Mouse (Mus musculus) left cerebral cortex, postnatal 36 days (tissue): ENCODE measurements around the gene Cmpk1. TPM values are rescaled to one million over a fixed set of nuclear protein-coding genes. Genes with fewer than 3 reads are reported as not detected.
A peak's percentile ranks its signal among the peaks of the same experiment; 100 is the strongest.

ENCODE experiments used
- DNase-seq, 2 experiments: peaks; one replicate each; pipeline ENCODE4 v3.0.0; 2021 to 2022; ENCODE audit warnings: low spot score in 2 of 2, mixed read lengths in 1 of 2
- intact Hi-C: fragments of 180-260 bp; cut with DNase I; formaldehyde crosslinking; loops from one replicate; pipeline ENCODE4 v1.15.1; 2025
- total RNA-seq, 2 experiments: library from RNA; stranded (reverse); gene quantifications; 2 replicates each; pipeline ENCODE4 v1.2.3; 2021

The Cmpk1 gene
- total RNA-seq, 2 experiments from 2014 or later: 84.5 to 84.8 TPM

DNA sequence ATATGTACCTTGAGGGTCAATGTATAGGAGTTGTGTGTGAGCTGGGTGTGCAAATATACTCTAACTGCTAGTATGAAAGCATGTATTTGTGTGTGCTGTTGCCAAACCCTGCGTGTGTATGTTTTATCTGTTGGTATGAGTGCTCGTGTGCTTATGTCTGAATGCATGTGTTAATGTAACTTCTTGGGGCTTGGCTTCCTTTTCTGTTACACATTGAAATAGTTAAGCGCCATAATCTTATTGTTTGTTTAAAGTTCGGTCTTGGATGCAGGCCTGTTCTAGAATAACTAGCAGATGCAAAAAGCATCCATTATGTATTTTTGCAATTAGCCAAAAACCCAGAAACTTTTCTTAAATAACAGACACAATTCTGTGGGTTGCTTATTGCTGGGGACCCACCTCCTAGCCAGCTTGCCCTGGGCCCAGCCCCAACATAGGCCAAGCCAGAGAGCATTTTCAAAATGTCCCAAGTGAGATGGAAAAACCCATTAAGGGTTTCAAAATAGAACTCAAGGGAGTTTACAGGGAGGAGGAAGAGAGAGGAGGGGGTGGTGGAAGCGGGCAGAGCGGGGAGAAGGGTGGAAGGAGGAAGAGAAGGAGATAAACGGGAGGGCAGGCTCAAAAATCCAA, 39.1 kb downstream of the Cmpk1 start:
- DNase-seq: no peak
- intact Hi-C loops: loop anchor here (5.0 kb wide), 1 partner anchor 281 kb away; no protein-coding TSS in a partner anchor

GRCm38 (mm10) chr4:114947395-114947794, 39.6 kb downstream of the Cmpk1 start:
- intact Hi-C loops: loop anchor here (5.0 kb wide), 1 partner anchor 280 kb away; no protein-coding TSS in a partner anchor
- peak; percentile 74 to 85 for DNase-seq

GRCm38 (mm10) chr4:114946416-114946815, 40.6 kb downstream of the Cmpk1 start:
- DNase-seq: no peak
- intact Hi-C loops: loop anchor here (5.0 kb wide), 1 partner anchor 279 kb away; no protein-coding TSS in a partner anchor

- DNase-seq: no peak
- intact Hi-C loops: loop anchor here (5.0 kb wide), 1 partner anchor 278 kb away; no protein-coding TSS in a partner anchor
Observed at GRCm38 (mm10) chr4:114945021-114945420, 42.0 kb downstream of the Cmpk1 start.

DNA sequence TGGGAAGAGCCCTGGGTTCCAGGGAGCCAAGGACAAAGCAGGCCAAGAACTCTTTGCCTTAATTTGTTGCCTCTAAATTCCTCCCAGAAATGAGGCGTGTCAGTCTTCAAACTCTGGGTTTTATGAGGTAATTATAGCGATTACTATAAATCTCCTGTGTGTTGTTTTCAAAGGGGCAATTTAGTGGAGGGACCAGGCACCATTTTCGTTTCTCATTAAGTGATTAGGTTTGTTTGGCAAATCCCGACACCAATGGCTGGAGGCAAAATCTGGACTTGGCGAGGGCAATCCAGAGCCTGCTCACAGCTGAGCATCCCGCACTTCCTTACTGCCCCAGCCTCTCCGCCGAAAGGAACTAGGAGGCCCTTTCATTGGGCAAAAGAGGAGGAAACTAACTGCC, 44.5 kb downstream of the Cmpk1 start:
- intact Hi-C loops: no loop called here
- no peak for DNase-seq

GRCm38 (mm10) chr4:114942112-114942511, 44.9 kb downstream of the Cmpk1 start:
- intact Hi-C loops: no loop called here

GRCm38 (mm10) chr4:114941311-114941710, 45.7 kb downstream of the Cmpk1 start:
- intact Hi-C loops: no loop called here
- DNase-seq: no peak

More at GRCm38 (mm10) chr4:114942112-114942511, 44.9 kb downstream of the Cmpk1 start:
- DNase-seq: no peak

GRCm38 (mm10) chr4:114938248-114938647, 48.8 kb downstream of the Cmpk1 start:
- DNase-seq: no peak
- intact Hi-C loops: no loop called here

GRCm38 (mm10) chr4:114937459-114938047, 49.5 kb downstream of the Cmpk1 start:
- intact Hi-C loops: no loop called here
- no peak for DNase-seq

- intact Hi-C loops: no loop called here
- no peak for DNase-seq
Observed at GRCm38 (mm10) chr4:114934188-114934587, 52.9 kb downstream of the Cmpk1 start.

DNA sequence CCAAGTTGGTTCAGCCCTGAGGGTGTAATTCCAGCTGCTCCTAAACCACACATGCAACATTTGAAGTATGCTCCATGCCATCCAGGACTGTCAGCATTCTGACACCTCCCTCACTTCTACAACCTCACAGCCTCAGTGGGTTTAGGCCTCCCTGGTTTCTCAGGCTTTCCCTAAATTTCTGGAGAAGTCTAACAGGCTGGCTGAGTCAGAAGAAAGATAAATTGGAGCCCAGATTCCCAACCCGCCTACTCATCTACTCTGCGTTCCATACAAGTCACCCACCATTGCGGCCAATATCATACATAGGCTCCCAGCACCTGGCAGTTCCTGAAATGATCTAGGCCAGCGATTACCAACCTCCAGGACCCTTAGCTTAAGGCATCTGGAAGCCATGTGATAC, 54.3 kb downstream of the Cmpk1 start:
- no peak for DNase-seq
- intact Hi-C loops: no loop called here

- intact Hi-C loops: no loop called here
- DNase-seq: no peak
Observed at GRCm38 (mm10) chr4:114929155-114929554, 57.9 kb downstream of the Cmpk1 start.

DNA sequence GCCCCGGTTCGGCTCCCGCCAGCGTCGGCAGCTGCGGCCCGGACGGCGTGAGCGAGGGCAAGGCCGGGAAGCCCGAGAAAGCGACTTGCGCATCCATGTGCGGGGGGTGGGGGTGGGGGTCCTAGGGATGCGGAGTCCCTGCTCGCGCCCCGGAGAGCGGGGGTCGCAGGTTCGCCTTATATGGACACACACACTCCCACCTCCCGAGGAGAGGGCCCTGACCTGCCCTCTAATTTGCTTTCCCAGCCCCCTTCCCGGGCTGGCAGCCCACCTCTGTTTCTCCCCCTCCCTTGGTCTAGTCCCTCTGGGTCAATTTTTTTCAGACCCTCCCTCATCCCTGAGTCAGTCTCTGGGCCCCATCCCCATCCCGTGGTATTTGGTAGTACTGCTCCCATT, 61.1 kb downstream of the Cmpk1 start, which contains the start of gene Foxe3:
Gene Foxe3, minus strand, starts transcription at position 97 of the 396 bp plus-strand sequence.
- intact Hi-C loops: no loop called here
- no peak for DNase-seq

GRCm38 (mm10) chr4:114924971-114925916, 61.8 kb downstream of the Cmpk1 start:
- intact Hi-C loops: no loop called here
- no peak for DNase-seq

DNA sequence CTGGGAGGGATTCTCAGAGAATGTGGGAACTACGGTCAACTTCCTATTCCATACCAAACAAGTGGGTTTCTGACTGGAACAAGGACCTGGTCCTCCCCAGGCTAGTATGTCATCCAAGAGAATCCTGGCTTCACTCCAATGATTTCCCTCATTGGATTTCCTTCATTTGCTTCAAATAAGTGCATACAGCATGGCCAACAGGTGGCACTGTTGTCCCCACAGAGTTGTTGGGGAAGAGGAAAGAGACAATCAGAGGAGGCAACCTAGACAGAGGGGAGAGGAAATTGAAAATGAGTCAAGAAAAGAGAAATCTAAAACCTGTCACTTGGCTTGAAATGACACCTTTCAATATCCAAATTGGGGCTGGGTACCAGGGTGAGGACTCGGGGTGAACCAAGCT, 70.0 kb downstream of the Cmpk1 start:
- DNase-seq: no peak
- intact Hi-C loops: no loop called here

DNA sequence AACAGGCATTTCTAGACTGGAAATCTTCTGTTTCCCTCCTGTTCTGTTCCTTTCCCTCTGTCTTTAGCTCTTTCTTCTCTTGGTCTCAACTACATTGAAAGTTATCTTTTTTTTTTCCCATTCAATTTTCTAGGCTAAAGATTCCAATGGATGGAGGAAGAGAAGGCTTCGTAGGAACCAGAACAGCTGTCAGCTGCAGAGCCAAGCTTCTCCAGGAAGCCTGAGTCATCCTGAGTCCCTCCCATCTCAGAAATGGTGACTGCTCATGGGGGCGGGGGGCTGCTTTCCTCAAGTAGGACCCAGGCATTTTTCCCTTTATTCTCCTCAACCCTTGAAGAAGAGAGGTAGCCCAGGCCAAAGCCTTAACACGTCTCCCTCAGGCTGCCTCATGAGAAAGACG, 71.0 kb downstream of the Cmpk1 start:
- intact Hi-C loops: no loop called here
- DNase-seq: no peak

- intact Hi-C loops: loop anchor here (5.0 kb wide), 2 partner anchors 246 to 1024 kb away; partner anchors contain the start of gene Dmbx1
Observed at GRCm38 (mm10) chr4:114913594-114913962, 73.5 kb downstream of the Cmpk1 start.

DNA sequence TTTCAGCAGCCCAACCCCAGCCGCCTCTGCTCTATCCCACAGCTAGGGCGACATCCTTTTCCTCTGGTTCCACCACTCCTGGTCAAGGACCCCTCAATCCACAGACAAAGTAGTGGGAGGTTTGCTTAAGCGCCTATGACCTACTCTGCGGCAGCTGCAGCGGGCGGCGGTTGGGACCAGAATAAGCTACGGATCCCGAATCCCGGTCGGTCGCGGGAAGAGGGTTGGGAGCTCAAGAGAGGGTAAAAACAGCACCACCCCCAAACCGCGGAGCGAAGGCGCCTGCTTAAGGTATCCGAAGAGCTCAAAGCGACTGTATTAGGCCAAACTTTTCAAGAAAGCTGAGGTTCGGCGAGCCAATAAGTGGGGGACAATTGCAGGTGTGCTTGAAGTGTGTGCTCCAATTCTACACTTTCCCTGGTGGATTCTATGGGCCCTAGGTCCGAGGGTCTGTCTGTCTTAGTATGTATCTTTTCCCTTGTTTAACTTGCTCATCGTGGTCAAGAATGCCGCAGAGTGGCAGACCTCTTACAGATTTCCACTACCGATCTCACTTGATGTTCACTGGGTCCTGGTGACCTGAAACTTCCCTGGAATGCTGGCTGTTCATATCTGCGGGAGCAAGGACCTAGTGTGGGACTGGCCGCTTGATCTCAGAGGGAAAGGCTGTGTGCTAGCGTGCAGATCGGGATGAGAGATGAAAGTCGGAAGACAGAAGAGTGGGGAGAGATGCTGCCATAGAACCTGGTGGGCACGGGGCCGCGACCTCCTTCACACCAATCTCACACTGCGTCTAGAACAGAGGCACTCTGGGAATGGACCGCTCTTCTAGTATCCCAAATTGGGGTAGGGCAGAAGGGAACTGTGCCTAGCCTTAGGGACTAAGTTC, 74.1 kb downstream of the Cmpk1 start:
- DNase-seq: no peak
- intact Hi-C loops: loop anchor here (5.0 kb wide), 2 partner anchors 246 to 1024 kb away; partner anchors contain the start of gene Dmbx1

More at GRCm38 (mm10) chr4:114913594-114913962, 73.5 kb downstream of the Cmpk1 start:
- no peak for DNase-seq
